Mouse (Mus musculus) ES-Bruce4 (cell line): ENCODE results near the gene Psmd12. TPM values are rescaled to one million over a fixed set of nuclear protein-coding genes. Genes with fewer than 3 reads are reported as not detected.

ENCODE experiments used
- H3K27ac ChIP-seq: 2 replicates; pipeline ENCODE4 v1.5.1; 2012; ENCODE audit warnings: low read length, inconsistent platforms; ENCODE audit not compliant: insufficient read depth
- H3K27me3 ChIP-seq: 2 replicates; pipeline ENCODE4 v1.6.1; 2012; ENCODE audit warnings: mild to moderate bottlenecking, low read length, inconsistent platforms; ENCODE audit not compliant: control insufficient read depth, poor library complexity, insufficient read depth, severe bottlenecking
- H3K36me3 ChIP-seq: 2 replicates; pipeline ENCODE4 v1.6.1; 2012; ENCODE audit warnings: inconsistent platforms, mild to moderate bottlenecking, low read length, moderate library complexity; ENCODE audit not compliant: control insufficient read depth, poor library complexity, insufficient read depth, severe bottlenecking
- H3K4me1 ChIP-seq: one replicate; pipeline ENCODE4 v1.8.1; 2011; ENCODE audit warnings: low read length; ENCODE audit not compliant: control insufficient read depth, insufficient read depth
- H3K4me3 ChIP-seq: 2 replicates; pipeline ENCODE4 v1.5.1; 2011; ENCODE audit warnings: low read depth, mild to moderate bottlenecking, low read length
- H3K9ac ChIP-seq: 2 replicates; pipeline ENCODE4 v1.6.1; 2012; ENCODE audit warnings: low read depth, mild to moderate bottlenecking, inconsistent platforms; ENCODE audit not compliant: poor library complexity, severe bottlenecking
- H3K9me3 ChIP-seq: replicated peaks from 2 replicates; pipeline ENCODE4 v1.6.1; 2012; ENCODE audit warnings: mild to moderate bottlenecking, low read length, inconsistent platforms; ENCODE audit not compliant: control insufficient read depth, poor library complexity, insufficient read depth, severe bottlenecking
- CTCF ChIP-seq: IDR thresholded peaks from one replicate; pipeline ENCODE4 v1.8.1; 2011; ENCODE audit warnings: low read depth, low read length
- EP300 ChIP-seq: IDR thresholded peaks from 2 replicates; pipeline ENCODE4 v1.6.1; 2011; ENCODE audit warnings: low read depth, low read length; ENCODE audit not compliant: insufficient read depth
- POLR2A ChIP-seq: IDR thresholded peaks from one replicate; pipeline ENCODE4 v1.8.1; 2011; ENCODE audit warnings: low read length; ENCODE audit not compliant: insufficient read depth
- polyA plus RNA-seq: library from polyadenylated mRNA; stranded (reverse); fragments of >200 nt; gene quantifications from 2 replicates; pipeline ENCODE4 v1.2.4, GENCODE M21; 2011; ENCODE audit warnings: low read depth; ENCODE audit not compliant: missing spikeins, insufficient read depth, insufficient read length

Psmd12 gene
- polyA plus RNA-seq, result 155 and 167 TPM in 2 replicates

DNA sequence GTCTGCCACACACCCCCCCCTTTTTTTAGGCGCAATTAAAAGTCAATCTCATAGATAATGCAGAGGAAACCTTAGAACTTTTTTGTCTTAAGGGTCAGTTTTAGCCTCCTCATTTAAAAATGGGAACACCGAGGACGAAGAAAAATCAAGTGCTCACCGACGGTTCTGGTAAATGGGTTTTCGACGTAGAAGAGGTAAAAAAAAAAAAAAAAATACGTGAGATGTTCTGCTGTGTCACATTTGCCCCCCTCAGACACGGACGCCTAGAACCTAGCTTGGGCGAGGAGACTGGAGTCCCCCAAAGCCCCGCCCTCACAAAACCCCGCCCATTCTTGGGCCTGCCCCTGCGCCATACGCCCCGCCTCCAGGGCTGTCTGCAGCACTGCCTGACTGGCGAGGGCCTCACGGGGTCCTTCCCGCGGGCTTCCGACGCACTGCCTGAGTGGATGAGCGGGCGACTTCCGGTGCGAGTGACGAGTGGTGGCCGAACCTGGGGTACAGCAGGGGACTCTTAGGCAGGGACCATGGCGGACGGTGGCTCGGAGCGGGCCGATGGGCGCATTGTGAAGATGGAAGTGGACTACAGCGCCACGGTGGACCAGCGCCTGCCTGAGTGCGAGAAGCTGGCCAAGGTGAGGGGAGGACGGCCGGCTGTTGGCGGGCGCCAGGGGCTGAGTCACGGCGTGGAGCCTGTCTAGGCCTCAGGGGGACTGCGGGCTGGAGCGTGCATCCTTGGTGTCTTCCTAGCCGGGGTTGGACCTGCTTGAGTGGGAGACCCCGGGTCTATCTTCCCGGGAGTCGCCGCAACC lies at the start of gene Psmd12:
Gene Psmd12, plus strand, starts transcription at position 432 of the 809 bp plus-strand sequence.
- no peaks in the 10 kb centered on the region for H3K36me3 ChIP-seq
- H3K27ac ChIP-seq, result peak within 1 kb of the TSS; percentile 72
- H3K27me3 ChIP-seq, result no peaks in the 10 kb centered on the region
- H3K4me1 ChIP-seq, result peaks cover 4% of the 10 kb centered on the region
- H3K4me3 ChIP-seq, result peak within 1 kb of the TSS; percentile 90
- H3K9ac ChIP-seq, result peak within 1 kb of the TSS; percentile 84
- H3K9me3 ChIP-seq, result no peaks in the 10 kb centered on the region
- no peak for TF ChIP-seq CTCF
- TF ChIP-seq POLR2A, result peak; percentile 25

DNA sequence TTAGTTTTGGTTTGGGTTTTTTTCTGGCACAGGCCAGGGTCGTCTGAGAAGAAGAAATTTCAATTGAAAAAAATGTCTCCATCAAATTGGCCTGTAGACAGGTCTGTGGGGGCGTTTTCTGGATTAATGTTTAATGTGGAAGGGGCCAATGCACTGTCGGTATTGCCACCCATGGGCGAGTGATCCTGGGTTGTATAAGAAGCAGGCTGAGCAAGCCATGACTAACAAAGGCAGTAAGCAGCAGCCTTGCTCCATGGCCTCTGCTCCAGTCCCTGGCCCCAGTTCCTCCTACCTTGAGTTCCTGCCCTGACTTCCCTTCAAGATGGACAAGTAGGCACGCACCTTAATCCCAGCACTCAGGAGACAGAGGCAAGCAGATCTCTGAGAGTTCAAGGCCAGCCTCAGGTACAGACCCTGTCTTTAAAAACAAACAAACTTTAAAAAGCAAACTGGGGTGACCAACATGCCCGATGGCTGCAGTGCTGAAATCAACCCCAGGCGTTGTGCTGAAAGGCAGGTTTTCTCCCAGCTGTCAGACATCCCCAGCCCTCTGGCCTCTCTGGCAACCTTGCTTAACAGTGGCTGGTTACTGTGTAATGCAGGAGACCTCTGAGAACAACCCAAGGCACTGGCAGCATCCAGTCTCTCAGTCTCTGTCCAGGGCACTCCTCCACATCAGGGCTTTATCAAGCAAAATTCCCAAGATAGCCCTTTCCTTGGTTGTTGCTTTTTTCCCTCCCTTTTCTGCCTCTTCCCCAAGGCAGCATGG lies 47.9 kb upstream of the Psmd12 start:
- H3K9ac ChIP-seq, result 0 out of 2 replicates have a peak overlapping the region, but pooled peaks have one; percentile 11
- no peak for TF ChIP-seq EP300
- TF ChIP-seq POLR2A, result no peak
- TF ChIP-seq CTCF, result no peak
- H3K27me3 ChIP-seq, result no peaks in the 10 kb centered on the region
- no peak overlapping the region for H3K4me3 ChIP-seq
- H3K4me1 ChIP-seq, result peaks cover 5% of the 10 kb centered on the region
- no peaks in the 10 kb centered on the region for H3K9me3 ChIP-seq
- no peaks in the 10 kb centered on the region for H3K36me3 ChIP-seq
- H3K27ac ChIP-seq, result peak overlapping the region; percentile 2

DNA sequence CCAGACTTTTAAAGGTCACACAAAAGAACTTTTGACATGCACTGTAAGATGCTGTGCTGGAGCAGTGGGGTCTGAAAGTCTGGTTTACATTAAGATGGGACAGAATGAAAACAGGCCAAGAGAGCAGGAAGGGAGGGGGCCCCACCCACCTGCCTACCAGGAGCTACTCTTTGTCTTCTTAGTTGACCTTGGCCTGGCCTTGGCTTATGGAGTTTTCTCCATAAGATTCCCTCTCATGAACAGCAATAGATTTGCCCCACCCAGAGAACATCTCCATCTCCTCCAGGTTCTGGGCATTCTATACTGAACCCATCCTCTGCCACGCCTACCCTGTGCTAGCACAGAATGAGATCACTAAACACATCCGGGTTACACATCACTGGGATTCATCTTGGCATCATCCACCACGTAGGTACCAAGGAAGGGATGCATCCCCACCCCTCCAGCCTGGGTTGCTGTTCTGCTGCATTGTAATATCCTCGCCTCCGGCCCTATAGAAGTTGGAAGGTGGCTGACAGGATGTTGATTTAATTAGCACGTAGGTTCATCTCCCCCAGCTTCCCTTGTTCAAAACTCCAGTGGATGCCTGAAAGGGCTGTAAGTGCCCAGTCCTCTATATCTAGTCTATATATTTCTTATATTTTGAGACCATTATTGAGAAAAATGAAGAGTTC lies 43.4 kb upstream of the Psmd12 start:
- H3K4me3 ChIP-seq, result no peak overlapping the region
- peak overlapping the region; percentile 76 for H3K27ac ChIP-seq

DNA sequence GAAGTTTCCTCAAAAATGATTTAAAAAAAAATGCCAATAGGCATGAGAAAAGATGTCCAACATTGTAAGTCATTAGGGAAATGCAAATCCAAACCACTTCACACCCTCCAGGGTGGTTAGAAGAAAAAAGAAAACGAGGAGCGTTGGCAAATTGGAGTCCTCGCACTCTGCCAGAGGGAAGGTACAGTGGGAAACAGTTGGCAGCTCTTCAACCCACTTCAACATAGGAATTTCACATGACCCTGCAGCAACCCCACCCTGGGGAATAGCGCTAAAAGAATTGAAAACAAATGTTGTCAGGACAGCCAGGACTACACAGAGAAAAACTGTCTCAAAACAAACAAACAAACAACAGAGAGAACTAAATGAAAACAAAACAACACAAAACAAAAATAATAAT lies 41.6 kb upstream of the Psmd12 start:
- Histone ChIP-seq H3K9ac (no peak overlapping the region), H3K4me1 (peaks cover 7% of the 10 kb centered on the region), H3K36me3 (no peaks in the 10 kb centered on the region), H3K9me3 (no peaks in the 10 kb centered on the region), H3K27me3 (no peaks in the 10 kb centered on the region), H3K4me3 (no peak overlapping the region), H3K27ac (peak overlapping the region; percentile 76)
- TF ChIP-seq EP300 (no peak), CTCF (no peak), POLR2A (no peak)

More for the DNA sequence above, 43.4 kb upstream of the Psmd12 start:
- Histone ChIP-seq H3K27me3 (no peaks in the 10 kb centered on the region), H3K9ac (no peak overlapping the region), H3K36me3 (no peaks in the 10 kb centered on the region), H3K9me3 (no peaks in the 10 kb centered on the region), H3K4me1 (peaks cover 7% of the 10 kb centered on the region)
- TF ChIP-seq EP300, result peak; percentile 98
- no peak for TF ChIP-seq POLR2A

DNA sequence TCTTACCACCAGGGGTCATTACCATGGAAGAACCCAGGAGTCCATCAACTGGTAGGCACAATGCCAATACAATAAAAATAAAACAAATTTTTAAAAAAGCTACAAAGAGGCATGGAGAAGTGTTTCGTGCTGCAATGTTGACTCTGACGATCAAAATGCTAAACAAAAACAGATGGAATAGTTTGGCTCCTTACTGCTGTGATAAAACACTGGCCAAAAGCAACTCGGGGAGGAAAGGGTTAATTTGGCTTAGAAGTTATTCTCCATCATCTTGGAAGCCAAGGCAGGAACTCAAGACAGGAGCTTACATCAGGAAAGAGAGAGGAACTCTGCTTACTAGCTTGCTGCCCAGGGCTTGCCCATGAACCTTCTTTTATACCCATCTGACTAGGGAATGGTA lies 41.1 kb upstream of the Psmd12 start:
- H3K27ac ChIP-seq, result peak overlapping the region; percentile 80

More for the DNA sequence above, 41.1 kb upstream of the Psmd12 start:
- Histone ChIP-seq H3K9me3 (no peaks in the 10 kb centered on the region), H3K9ac (no peak overlapping the region), H3K36me3 (no peaks in the 10 kb centered on the region), H3K4me3 (no peak overlapping the region), H3K27me3 (no peaks in the 10 kb centered on the region), H3K4me1 (peaks cover 4% of the 10 kb centered on the region)
- TF ChIP-seq CTCF (no peak), EP300 (no peak), POLR2A (no peak)
